Mouse (Mus musculus) ES-E14 (cell line): ENCODE results near the gene Zfyve16. TPM values are rescaled to one million over a fixed set of nuclear protein-coding genes. Genes with fewer than 3 reads are reported as not detected.

Experiments
- DNase-seq: peaks from one replicate; pipeline ENCODE4 v3.0.0-alpha.2; 2013; ENCODE audit warnings: low read depth, low spot score
- H3K27ac ChIP-seq: 2 replicates; pipeline ENCODE4 v1.5.1; 2012; ENCODE audit warnings: low read depth, mild to moderate bottlenecking, low read length, moderate library complexity, mixed read lengths; ENCODE audit not compliant: poor library complexity, insufficient read depth, severe bottlenecking
- H3K36me3 ChIP-seq: 2 replicates; pipeline ENCODE4 v1.6.1; 2012; ENCODE audit warnings: mild to moderate bottlenecking, low read length, moderate library complexity, mixed read lengths; ENCODE audit not compliant: control insufficient read depth, poor library complexity, insufficient read depth, severe bottlenecking
- H3K4me1 ChIP-seq, 2 experiments: fragments of 150-350 bp in 1 of 2; sonication (generic) in 1 of 2; 2 replicates each; pipeline ENCODE4 v1.6.1; 2012; ENCODE audit warnings: low read length in 2 of 2, mild to moderate bottlenecking in 1 of 2, mixed read lengths in 1 of 2; ENCODE audit not compliant: control insufficient read depth in 2 of 2, insufficient read depth in 2 of 2, poor library complexity in 1 of 2
- H3K4me3 ChIP-seq, 2 experiments: fragments of 150-350 bp in 1 of 2; sonication (generic) in 1 of 2; 2 replicates each; pipeline ENCODE4 v1.5.1; 2012; ENCODE audit warnings: low read length in 2 of 2, low read depth in 1 of 2, mild to moderate bottlenecking in 1 of 2, mixed read lengths in 1 of 2; ENCODE audit not compliant: insufficient read depth in 1 of 2, poor library complexity in 1 of 2, severe bottlenecking in 1 of 2
- H3K9ac ChIP-seq: 2 replicates; pipeline ENCODE4 v1.6.1; 2012; ENCODE audit warnings: low read depth, mild to moderate bottlenecking, low read length, mixed read lengths; ENCODE audit not compliant: poor library complexity, insufficient read depth, severe bottlenecking
- H3K9me3 ChIP-seq: fragments of 150-350 bp; sonication (generic); 2 replicates; pipeline ENCODE4 v1.6.1; 2012; ENCODE audit warnings: low read depth, mild to moderate bottlenecking, low read length; ENCODE audit not compliant: control insufficient read depth, insufficient read depth
- CHD2 ChIP-seq: IDR thresholded peaks from 2 replicates; pipeline ENCODE4 v1.6.1; 2014; ENCODE audit warnings: mild to moderate bottlenecking, low read depth, low read length, inconsistent platforms
- HCFC1 ChIP-seq: IDR thresholded peaks from 2 replicates; pipeline ENCODE4 v1.6.1; 2012; ENCODE audit warnings: low read length, inconsistent platforms, borderline replicate concordance; ENCODE audit not compliant: insufficient read depth
- MAFK ChIP-seq: IDR thresholded peaks from 2 replicates; pipeline ENCODE4 v1.6.1; 2014; ENCODE audit warnings: mild to moderate bottlenecking, low read depth, low read length, inconsistent platforms; ENCODE audit not compliant: insufficient read depth
- ZC3H11A ChIP-seq: IDR thresholded peaks from 2 replicates; pipeline ENCODE4 v1.6.1; 2012; ENCODE audit warnings: low read depth, mild to moderate bottlenecking, inconsistent platforms, low read length, borderline replicate concordance
- ZNF384 ChIP-seq: IDR thresholded peaks from 2 replicates; pipeline ENCODE4 v1.6.1; 2012; ENCODE audit warnings: low read depth, low read length, inconsistent platforms
- in situ Hi-C, 2 experiments: fragments of 600-800 bp; cut with MboI; formaldehyde crosslinking; loops; one replicate each; pipeline ENCODE4 v1.15.1; 2025; ENCODE audit warnings: low sequenced_read_pairs in 2 of 2, inconsistent platforms in 1 of 2; ENCODE audit not compliant: unreplicated experiment in 2 of 2
- total RNA-seq: library from RNA; depleted of rRNA; stranded (reverse); fragments of 300-350 nt; gene quantifications from 2 replicates; pipeline ENCODE4 v1.2.3, GENCODE M21; 2012; rRNA removed

Zfyve16 gene
- total RNA-seq, result 8.8 and 12.6 TPM in 2 replicates

DNA sequence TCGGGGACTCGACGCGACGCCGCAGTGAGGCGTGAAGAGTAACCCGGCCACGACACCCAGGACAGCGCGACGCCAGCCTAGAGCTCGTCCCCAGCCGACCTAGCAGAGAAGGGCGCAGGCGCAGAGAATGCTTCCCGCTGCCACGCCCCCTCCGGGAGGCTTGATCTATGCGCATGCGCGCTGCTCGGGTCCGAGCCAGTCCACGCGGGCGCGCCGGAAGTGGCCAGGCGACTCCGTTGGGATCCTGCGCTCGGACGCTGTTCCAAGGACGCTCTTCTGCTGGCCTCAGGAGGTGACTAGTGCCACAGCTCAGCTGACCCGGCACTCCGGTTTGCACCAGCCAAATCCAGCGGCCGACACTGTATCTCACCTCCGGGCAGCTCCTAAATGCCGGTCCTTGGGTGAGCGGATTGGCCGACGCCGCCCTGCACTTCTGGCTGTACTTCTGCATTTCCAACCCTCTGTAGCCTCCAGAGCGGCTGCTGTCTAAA, at the start of gene Zfyve16:
TSS of gene Zfyve16 (minus strand) at position 148 of the 491 bp plus-strand sequence.
- no peak within 1 kb of the TSS for H3K27ac ChIP-seq
- H3K9me3 ChIP-seq, result no peaks in the 10 kb centered on the region
- no peaks in the 10 kb centered on the region for H3K36me3 ChIP-seq
- DNase-seq, result peak; percentile 80
- H3K4me3 ChIP-seq, result peak within 1 kb of the TSS; percentile 82 to 87
- no peak for TF ChIP-seq ZC3H11A
- no peak for TF ChIP-seq MAFK
- no peak for TF ChIP-seq CHD2
- no peak for TF ChIP-seq ZNF384
- no peak for TF ChIP-seq HCFC1
- H3K4me1 ChIP-seq, result no peaks in the 10 kb centered on the region
- in situ Hi-C loops, result no loop called here
- H3K9ac ChIP-seq, result peak within 1 kb of the TSS; percentile 85

DNA sequence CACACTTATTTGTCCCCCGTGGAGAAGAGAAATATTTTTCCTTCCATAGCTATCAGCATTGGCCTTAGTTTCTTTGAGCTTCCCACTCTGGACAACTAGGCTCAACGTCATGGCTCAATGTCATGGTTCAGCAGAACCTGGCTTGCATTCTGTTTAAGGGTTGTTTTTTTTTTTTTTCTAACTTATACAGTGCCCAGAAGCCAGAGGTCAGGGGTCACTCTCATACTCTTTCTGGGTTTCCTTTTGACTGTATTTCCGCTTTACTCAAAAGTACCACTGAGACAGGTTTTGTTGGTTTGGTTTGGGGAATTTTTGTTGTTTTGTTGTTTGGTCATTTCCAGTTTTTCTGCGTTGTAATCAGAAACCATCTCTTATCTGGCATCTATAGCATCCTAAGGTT, 47.5 kb upstream of the Zfyve16 start:
- Histone ChIP-seq H3K27ac (no peak overlapping the region), H3K36me3 (no peaks in the 10 kb centered on the region), H3K9me3 (no peaks in the 10 kb centered on the region), H3K4me3 (no peak overlapping the region), H3K9ac (no peak overlapping the region), H3K4me1 (peaks cover 0 to 5% of the 10 kb centered on the region in 2 experiments; a peak in 1 of 4 replicates)
- in situ Hi-C loops, result loop anchor here (10.0 to 25.0 kb wide), 2 partner anchors 159 to 167 kb away; no protein-coding TSS in a partner anchor
- DNase-seq, result no peak
- TF ChIP-seq ZC3H11A (no peak), HCFC1 (no peak), MAFK (no peak), ZNF384 (no peak), CHD2 (no peak)

DNA sequence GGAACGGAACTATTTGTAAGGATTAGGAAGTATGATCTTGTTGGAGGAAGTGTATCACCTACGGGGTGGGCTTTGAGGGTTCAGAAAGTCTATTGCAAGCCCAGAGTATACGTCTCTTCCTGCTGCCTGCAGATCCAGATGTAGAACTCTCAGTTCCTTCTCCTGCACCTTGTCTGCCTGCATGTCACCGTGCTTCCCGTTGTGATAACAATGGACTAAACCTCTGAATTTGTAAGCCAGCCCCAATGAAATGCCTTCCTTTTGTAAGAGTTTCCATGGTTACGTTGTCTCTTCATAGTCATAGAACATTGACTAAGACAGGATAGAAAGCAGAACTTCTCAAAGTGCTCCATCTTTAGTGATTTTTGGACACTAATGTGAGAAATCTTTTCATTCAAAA, 46.0 kb upstream of the Zfyve16 start:
- TF ChIP-seq HCFC1 (no peak), CHD2 (no peak), ZC3H11A (no peak), ZNF384 (no peak), MAFK (no peak)
- Histone ChIP-seq H3K4me3 (no peak overlapping the region), H3K9me3 (no peaks in the 10 kb centered on the region), H3K4me1 (peaks cover 0 to 5% of the 10 kb centered on the region in 2 experiments; a peak in 1 of 4 replicates), H3K27ac (no peak overlapping the region), H3K36me3 (no peaks in the 10 kb centered on the region), H3K9ac (no peak overlapping the region)
- in situ Hi-C loops, result loop anchor here (10.0 to 25.0 kb wide), 2 partner anchors 161 to 168 kb away; no protein-coding TSS in a partner anchor
- DNase-seq, result no peak

DNA sequence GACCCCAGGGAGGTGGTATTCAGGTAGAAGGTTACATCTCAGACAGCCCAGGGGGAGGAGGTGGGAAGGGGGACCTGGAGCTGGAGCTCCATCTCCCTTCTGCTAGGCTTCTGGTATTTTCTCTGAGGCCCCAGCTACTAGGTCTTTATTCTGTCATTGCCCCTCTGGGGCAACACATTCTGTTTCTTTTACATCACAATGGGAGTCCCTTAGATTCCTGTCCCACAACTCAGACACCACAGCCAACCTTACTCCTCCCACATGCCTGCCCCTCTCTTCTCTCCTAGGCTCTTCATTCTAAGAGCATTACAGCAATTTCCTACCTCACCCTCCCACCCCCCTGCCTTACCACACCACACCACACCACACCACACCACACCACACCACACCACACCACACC, 45.4 kb upstream of the Zfyve16 start, which contains the start of gene Spz1:
TSS of gene Spz1 (minus strand) at position 101 of the 400 bp plus-strand sequence.
- H3K9ac ChIP-seq, result no peak within 1 kb of the TSS
- in situ Hi-C loops, result loop anchor here (10.0 to 25.0 kb wide), 2 partner anchors 161 to 169 kb away; no protein-coding TSS in a partner anchor
- peaks cover 0 to 5% of the 10 kb centered on the region in 2 experiments; a peak in 1 of 4 replicates for H3K4me1 ChIP-seq
- TF ChIP-seq CHD2 (no peak), ZNF384 (no peak), MAFK (no peak), HCFC1 (no peak), ZC3H11A (no peak)
- no peaks in the 10 kb centered on the region for H3K9me3 ChIP-seq
- no peak for DNase-seq
- no peaks in the 10 kb centered on the region for H3K36me3 ChIP-seq
- H3K27ac ChIP-seq, result no peak within 1 kb of the TSS
- H3K4me3 ChIP-seq, result no peak within 1 kb of the TSS

DNA sequence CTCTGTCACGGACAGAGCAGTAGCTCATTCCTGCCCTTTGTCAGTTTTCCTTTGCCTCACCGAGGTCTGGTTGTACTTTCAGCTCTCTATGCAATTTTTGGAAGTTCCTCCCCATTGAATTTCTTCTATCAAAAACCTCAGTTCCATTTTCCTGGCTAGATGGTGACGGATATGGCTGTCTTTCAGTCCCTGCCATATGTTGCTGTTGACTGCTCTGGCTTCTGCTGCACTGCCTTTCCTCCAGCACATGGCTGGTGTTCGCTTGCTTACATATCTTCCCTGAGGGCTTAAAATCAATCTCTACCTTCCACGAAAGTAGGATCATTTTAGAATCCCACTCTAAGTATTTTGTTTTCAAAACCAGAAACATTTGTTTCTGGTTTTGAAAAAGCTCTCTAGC, 28.8 kb upstream of the Zfyve16 start:
- Histone ChIP-seq H3K27ac (no peak overlapping the region), H3K4me1 (no peaks in the 10 kb centered on the region), H3K9ac (no peak overlapping the region), H3K36me3 (no peaks in the 10 kb centered on the region), H3K4me3 (no peak overlapping the region), H3K9me3 (no peaks in the 10 kb centered on the region)
- no peak for TF ChIP-seq MAFK
- no peak for TF ChIP-seq HCFC1
- TF ChIP-seq ZNF384, result no peak
- TF ChIP-seq ZC3H11A, result no peak
- TF ChIP-seq CHD2, result no peak
- in situ Hi-C loops, result no loop called here
- DNase-seq, result no peak
